Mouse (Mus musculus) heart, postnatal 0 days (tissue): ENCODE results near the gene Tpcn1. TPM values are rescaled to one million over a fixed set of nuclear protein-coding genes. Genes with fewer than 3 reads are reported as not detected.

ENCODE experiments used
- ATAC-seq: fragments of 200-750 bp; cut with Nextera tagmentation; 2 replicates; pipeline ENCODE4 v1.8.0; 2017; ENCODE audit warnings: low read depth, moderate number of reproducible peaks, moderate library complexity; ENCODE audit not compliant: insufficient read depth
- DNase-seq: peaks from one replicate; pipeline ENCODE4 v3.0.0-alpha.2; 2016; ENCODE audit warnings: low spot score
- H3K27ac ChIP-seq: fragments of 300-500 bp; sonication (generic); 2 replicates; pipeline ENCODE4 v1.5.1; 2014; ENCODE audit warnings: low read depth, mild to moderate bottlenecking
- H3K27me3 ChIP-seq: fragments of 300-500 bp; sonication (generic); 2 replicates; pipeline ENCODE4 v1.6.1; 2014; ENCODE audit warnings: low read length, mixed read lengths; ENCODE audit not compliant: control insufficient read depth, insufficient read depth
- H3K36me3 ChIP-seq: fragments of 300-500 bp; sonication (generic); replicated peaks from 2 replicates; pipeline ENCODE4 v1.6.1; 2014; ENCODE audit warnings: low read length, mixed read lengths; ENCODE audit not compliant: control insufficient read depth, insufficient read depth
- H3K4me1 ChIP-seq: fragments of 300-500 bp; sonication (generic); 2 replicates; pipeline ENCODE4 v1.6.1; 2014; ENCODE audit warnings: antibody characterized with exemption; ENCODE audit not compliant: control insufficient read depth, insufficient read depth
- H3K4me2 ChIP-seq: fragments of 300-500 bp; sonication (generic); 2 replicates; pipeline ENCODE4 v1.6.1; 2014; ENCODE audit warnings: low read depth, mild to moderate bottlenecking, low read length, moderate library complexity
- H3K4me3 ChIP-seq: fragments of 300-500 bp; sonication (generic); 2 replicates; pipeline ENCODE4 v1.5.1; 2014; ENCODE audit warnings: low read depth, low read length
- H3K9ac ChIP-seq: fragments of 300-500 bp; sonication (generic); replicated peaks from 2 replicates; pipeline ENCODE4 v1.6.1; 2014; ENCODE audit warnings: low read depth, low read length, mixed read lengths
- H3K9me3 ChIP-seq: fragments of 300-500 bp; sonication (generic); replicated peaks from 2 replicates; pipeline ENCODE4 v1.6.1; 2016; ENCODE audit warnings: low read length; ENCODE audit not compliant: control insufficient read depth
- CTCF ChIP-seq: IDR thresholded peaks from 2 replicates; pipeline ENCODE4 v1.5.1; 2016; ENCODE audit warnings: antibody characterized with exemption, control low read depth, low read depth
- EP300 ChIP-seq: IDR thresholded peaks from 2 replicates; pipeline ENCODE4 v1.6.1; 2016; ENCODE audit warnings: antibody characterized with exemption, low read depth
- WGBS: fragments of 180-500 bp; shearing (Covaris S2); extraction: QIAGEN DNeasy Blood & Tissue Kit; methylation state at CpG from one replicate; pipeline ENCODE4 v1.1.7; 2014; 5-methylcytosine and 5-hydroxymethylcytosine counted together
- polyA plus RNA-seq: library from polyadenylated mRNA; unstranded; fragments of >200 nt; fragmentation: Nextera tagmentation; extraction: Ambion mirVana; gene quantifications from 2 replicates; pipeline ENCODE4 v1.2.1, GENCODE M21; 2015
- total RNA-seq: library from RNA; depleted of rRNA; stranded (reverse); fragments of >200 nt; gene quantifications from 2 replicates; pipeline ENCODE4 v1.2.3, GENCODE M21; 2014; ENCODE audit warnings: low replicate concordance

Tpcn1 gene
- total and polyA plus RNA-seq, 2 experiments from 2014 or later, result 11.5 to 15.8 TPM

- ATAC-seq (0 out of 2 replicates have a peak, but pooled peaks have one; percentile 39), DNase-seq (no peak)
- no peak overlapping the region for H3K4me2 ChIP-seq
- H3K4me3 ChIP-seq, result no peak overlapping the region
- 0 out of 2 replicates have a peak, but pooled peaks cover 7% of the 10 kb centered on the region for H3K36me3 ChIP-seq
- TF ChIP-seq EP300 (no peak), CTCF (peak; percentile 64)
- H3K9ac ChIP-seq, result no peak overlapping the region
- no peaks in the 10 kb centered on the region for H3K9me3 ChIP-seq
- no peak overlapping the region for H3K27ac ChIP-seq
- no peaks in the 10 kb centered on the region for H3K4me1 ChIP-seq
- no peaks in the 10 kb centered on the region for H3K27me3 ChIP-seq
- WGBS, result 32% methylated on average over 5 of the region's 5 CpGs
Observed at GRCm38 (mm10) chr5:120525737-120526136, 62.7 kb downstream of the Tpcn1 start.

GRCm38 (mm10) chr5:120524736-120525135 is 63.7 kb downstream of the Tpcn1 start:
- no peak overlapping the region for H3K9ac ChIP-seq
- TF ChIP-seq CTCF (no peak), EP300 (no peak)
- no peak overlapping the region for H3K4me2 ChIP-seq
- H3K4me3 ChIP-seq, result no peak overlapping the region
- no peaks in the 10 kb centered on the region for H3K4me1 ChIP-seq
- ATAC-seq (no peak), DNase-seq (no peak)
- H3K36me3 ChIP-seq, result 0 out of 2 replicates have a peak, but pooled peaks cover 7% of the 10 kb centered on the region
- no peaks in the 10 kb centered on the region for H3K27me3 ChIP-seq
- WGBS, result 85% methylated on average over 2 of the region's 2 CpGs
- H3K9me3 ChIP-seq, result no peaks in the 10 kb centered on the region
- no peak overlapping the region for H3K27ac ChIP-seq

- no peak overlapping the region for H3K4me2 ChIP-seq
- no peaks in the 10 kb centered on the region for H3K9me3 ChIP-seq
- no peaks in the 10 kb centered on the region for H3K4me1 ChIP-seq
- 0 out of 2 replicates have a peak, but pooled peaks cover 7% of the 10 kb centered on the region for H3K36me3 ChIP-seq
- H3K9ac ChIP-seq, result no peak overlapping the region
- ATAC-seq (no peak), DNase-seq (no peak)
- 66% methylated on average over 3 of the region's 3 CpGs for WGBS
- no peak overlapping the region for H3K4me3 ChIP-seq
- peak; percentile 48 for TF ChIP-seq CTCF
- TF ChIP-seq EP300, result no peak
- H3K27me3 ChIP-seq, result no peaks in the 10 kb centered on the region
- no peak overlapping the region for H3K27ac ChIP-seq
Observed at GRCm38 (mm10) chr5:120522649-120523048, 65.8 kb downstream of the Tpcn1 start.

- H3K27me3 ChIP-seq, result no peaks in the 10 kb centered on the region
- H3K4me3 ChIP-seq, result no peak overlapping the region
- no peak for TF ChIP-seq CTCF
- TF ChIP-seq EP300, result no peak
- H3K9ac ChIP-seq, result no peak overlapping the region
- H3K27ac ChIP-seq, result peak overlapping the region; percentile 53
- peaks cover 16% of the 10 kb centered on the region for H3K4me1 ChIP-seq
- ATAC-seq (peak; percentile 50), DNase-seq (peak; percentile 28)
- 46% methylated on average over 9 of the region's 9 CpGs for WGBS
- no peaks in the 10 kb centered on the region for H3K9me3 ChIP-seq
- H3K36me3 ChIP-seq, result no peaks in the 10 kb centered on the region
- no peak overlapping the region for H3K4me2 ChIP-seq
Observed at GRCm38 (mm10) chr5:120517552-120517951, 70.9 kb downstream of the Tpcn1 start.

GRCm38 (mm10) chr5:120516221-120516984 is 72.1 kb downstream of the Tpcn1 start:
- no peak overlapping the region for H3K4me3 ChIP-seq
- ATAC-seq (peak; percentile 30), DNase-seq (no peak)
- peaks cover 16% of the 10 kb centered on the region for H3K4me1 ChIP-seq
- no peak overlapping the region for H3K9ac ChIP-seq
- H3K27me3 ChIP-seq, result no peaks in the 10 kb centered on the region
- H3K36me3 ChIP-seq, result no peaks in the 10 kb centered on the region
- 42% methylated on average over 15 of the region's 15 CpGs for WGBS
- H3K4me2 ChIP-seq, result no peak overlapping the region
- peak overlapping the region; percentile 43 for H3K27ac ChIP-seq
- TF ChIP-seq EP300, result no peak
- no peak for TF ChIP-seq CTCF
- H3K9me3 ChIP-seq, result no peaks in the 10 kb centered on the region
